Mouse (Mus musculus): ENCODE data around the gene Dao. TPM values are rescaled to one million over a fixed set of nuclear protein-coding genes. Genes with fewer than 3 reads are reported as not detected.

Dao gene
- polyA plus RNA-seq, 1 experiment from 2014 or later: not detected

DNA sequence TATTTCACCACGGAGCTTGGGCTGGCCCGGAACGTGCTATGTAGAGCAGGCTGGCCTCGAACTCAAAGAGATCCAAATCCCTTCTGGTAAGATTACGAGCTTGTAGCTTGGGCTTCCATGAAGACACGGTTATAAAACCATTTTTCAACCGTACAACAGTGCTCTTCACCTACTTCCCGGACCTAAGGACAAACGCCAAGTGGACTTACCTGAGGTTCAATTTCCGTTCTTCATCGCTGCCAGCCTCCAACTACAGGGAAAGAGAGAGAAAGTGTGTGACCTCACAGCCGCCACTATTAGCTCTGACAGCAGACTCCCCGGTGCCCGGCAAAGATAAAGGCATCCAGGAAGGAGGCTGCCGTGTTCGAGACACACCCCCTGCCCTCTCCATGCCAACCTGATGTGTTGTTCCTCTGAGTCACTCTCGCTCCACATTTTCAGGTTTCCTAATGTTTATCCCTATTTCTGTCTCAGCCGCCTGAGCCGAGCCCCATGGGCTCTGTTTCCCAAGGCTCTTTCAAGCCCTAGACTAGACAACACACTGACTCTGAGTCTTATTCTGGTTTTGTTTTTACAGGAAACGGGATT, 14.0 kb upstream of the Dao start:
- ATAC-seq (ENCODE audit: low read depth): no peak
- H3K4me3 ChIP-seq (ENCODE audit: low read depth, low read length): no peak overlapping the region
- H3K27ac ChIP-seq (ENCODE audit: low read depth, low read length): no peak overlapping the region
- H3K4me1 ChIP-seq (ENCODE audit: control insufficient read depth, insufficient read depth, low read length): peaks cover 27% of the 10 kb centered on the region
- WGBS: 84% methylated on average over 20 of the region's 20 CpGs
- no peak overlapping the region for H3K4me2 ChIP-seq (ENCODE audit: low read depth, low read length)
- no peaks in the 10 kb centered on the region for H3K27me3 ChIP-seq (ENCODE audit: control insufficient read depth, insufficient read depth, low read length)
- no peak overlapping the region for H3K9ac ChIP-seq (replicated peaks; ENCODE audit: low read depth, low read length)
- peaks cover 3% of the 10 kb centered on the region; the same call in 1 of the 2 replicates for H3K36me3 ChIP-seq (ENCODE audit: control insufficient read depth, insufficient read depth, low read length)
- no peaks in the 10 kb centered on the region for H3K9me3 ChIP-seq (ENCODE audit: control insufficient read depth, low read length)

DNA sequence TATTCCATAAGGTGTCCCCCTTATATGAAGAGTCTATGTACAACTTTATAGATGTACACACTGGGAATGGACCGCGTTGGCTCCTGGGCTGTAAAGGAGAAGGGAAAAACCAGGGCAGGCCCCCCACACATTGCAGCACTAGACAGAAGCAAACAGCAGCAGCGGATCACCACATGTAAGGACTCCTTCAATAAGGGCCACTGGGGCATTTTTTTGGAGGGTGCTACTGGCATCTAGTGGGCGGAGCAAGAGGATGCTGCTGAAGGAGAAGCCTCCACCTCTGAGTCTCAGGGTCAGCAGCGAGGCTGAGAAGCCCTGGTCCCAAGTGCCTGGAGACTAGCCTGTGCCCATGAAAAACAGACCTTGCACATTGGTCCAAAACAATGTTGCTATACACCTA, 12.9 kb upstream of the Dao start:
- no peak for ATAC-seq (ENCODE audit: low read depth)

GRCm38 (mm10) chr5:113991141-113991540, 12.4 kb upstream of the Dao start:
- peaks cover 25% of the 10 kb centered on the region for H3K4me1 ChIP-seq (ENCODE audit: control insufficient read depth, insufficient read depth, low read length)
- ATAC-seq (ENCODE audit: low read depth): no peak
- H3K4me2 ChIP-seq (ENCODE audit: low read depth, low read length): peak overlapping the region; percentile 89; the same call in 1 of the 2 replicates
- 64% methylated on average over 7 of the region's 7 CpGs for WGBS
- no peak overlapping the region for H3K4me3 ChIP-seq (ENCODE audit: low read depth, low read length)
- H3K9ac ChIP-seq (replicated peaks; ENCODE audit: low read depth, low read length): peak overlapping the region; percentile 32; the same call in 1 of the 2 replicates
- no peak overlapping the region for H3K27ac ChIP-seq (ENCODE audit: low read depth, low read length)
- H3K36me3 ChIP-seq (ENCODE audit: control insufficient read depth, insufficient read depth, low read length): peaks cover 3% of the 10 kb centered on the region; the same call in 1 of the 2 replicates
- H3K9me3 ChIP-seq (ENCODE audit: control insufficient read depth, low read length): no peaks in the 10 kb centered on the region
- no peaks in the 10 kb centered on the region for H3K27me3 ChIP-seq (ENCODE audit: control insufficient read depth, insufficient read depth, low read length)

More for the DNA sequence above, 12.9 kb upstream of the Dao start:
- Histone ChIP-seq H3K4me3 (ENCODE audit: low read depth, low read length) (no peak overlapping the region), H3K4me1 (ENCODE audit: control insufficient read depth, insufficient read depth, low read length) (peaks cover 27% of the 10 kb centered on the region), H3K36me3 (ENCODE audit: control insufficient read depth, insufficient read depth, low read length) (peaks cover 3% of the 10 kb centered on the region; the same call in 1 of the 2 replicates), H3K9ac (replicated peaks; ENCODE audit: low read depth, low read length) (no peak overlapping the region), H3K4me2 (ENCODE audit: low read depth, low read length) (no peak overlapping the region), H3K9me3 (ENCODE audit: control insufficient read depth, low read length) (no peaks in the 10 kb centered on the region), H3K27ac (ENCODE audit: low read depth, low read length) (no peak overlapping the region), H3K27me3 (ENCODE audit: control insufficient read depth, insufficient read depth, low read length) (no peaks in the 10 kb centered on the region)
- 87% methylated on average over 5 of the region's 5 CpGs for WGBS

DNA sequence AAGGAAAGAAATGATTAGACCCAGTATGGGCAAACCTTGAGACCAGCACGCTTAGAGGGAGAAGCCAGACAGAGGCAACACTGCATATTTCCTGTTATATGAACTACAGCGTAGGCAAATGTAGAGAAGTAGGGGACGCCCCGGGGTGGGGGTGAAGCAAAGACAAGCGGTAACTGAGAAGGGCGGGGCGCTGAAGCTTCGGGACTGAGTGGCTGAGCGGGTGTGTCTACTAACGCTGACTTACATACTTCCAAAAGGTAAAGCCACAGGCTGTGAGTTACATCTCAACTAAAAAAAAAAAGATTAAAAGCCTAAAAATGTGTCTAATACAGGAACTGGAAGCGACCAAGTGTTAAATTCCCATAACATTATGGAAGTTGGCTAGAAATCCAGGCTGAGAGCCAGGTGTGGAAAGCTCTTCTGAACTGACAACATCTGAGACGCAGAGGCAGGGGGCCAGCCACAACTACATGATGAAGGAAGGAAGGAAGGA, 11.1 kb upstream of the Dao start:
- peaks cover 3% of the 10 kb centered on the region; the same call in 1 of the 2 replicates for H3K36me3 ChIP-seq (ENCODE audit: control insufficient read depth, insufficient read depth, low read length)
- H3K4me3 ChIP-seq (ENCODE audit: low read depth, low read length): peak overlapping the region; percentile 75
- H3K9ac ChIP-seq (replicated peaks; ENCODE audit: low read depth, low read length): peak overlapping the region; percentile 92
- no peak for ATAC-seq (ENCODE audit: low read depth)
- WGBS: 32% methylated on average over 12 of the region's 12 CpGs
- peaks cover 22% of the 10 kb centered on the region for H3K4me1 ChIP-seq (ENCODE audit: control insufficient read depth, insufficient read depth, low read length)
- peak overlapping the region; percentile 89 for H3K4me2 ChIP-seq (ENCODE audit: low read depth, low read length)
- peak overlapping the region; percentile 91 for H3K27ac ChIP-seq (ENCODE audit: low read depth, low read length)
- no peaks in the 10 kb centered on the region for H3K27me3 ChIP-seq (ENCODE audit: control insufficient read depth, insufficient read depth, low read length)
- no peaks in the 10 kb centered on the region for H3K9me3 ChIP-seq (ENCODE audit: control insufficient read depth, low read length)

DNA sequence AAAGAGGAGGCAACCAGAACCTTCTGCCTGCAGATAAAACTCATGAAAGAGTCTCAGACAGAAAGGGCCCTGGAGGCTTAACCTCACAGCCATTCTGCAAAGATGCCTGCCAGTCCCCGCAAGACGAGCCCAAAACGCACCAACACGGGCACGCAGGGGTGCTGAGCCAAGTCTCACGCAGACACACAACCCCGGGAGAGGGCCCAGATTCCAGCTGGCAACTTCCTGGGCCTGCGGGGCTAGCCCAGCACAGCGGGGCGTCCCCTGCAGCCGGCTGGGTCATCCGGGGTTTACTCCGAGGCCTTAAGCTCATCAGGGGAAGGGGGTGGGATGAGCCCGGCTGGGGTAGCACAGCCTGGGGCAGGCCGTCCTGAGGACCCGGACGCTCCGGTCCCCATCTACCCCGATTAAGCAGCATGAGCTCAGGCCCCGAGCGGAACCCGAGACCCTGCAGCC, 10.4 kb upstream of the Dao start:
- WGBS: under 1% methylated on average over 20 of the region's 22 CpGs
- H3K4me3 ChIP-seq (ENCODE audit: low read depth, low read length): peak overlapping the region; percentile 75
- peaks cover 3% of the 10 kb centered on the region; the same call in 1 of the 2 replicates for H3K36me3 ChIP-seq (ENCODE audit: control insufficient read depth, insufficient read depth, low read length)
- no peak; the same call in 1 of the 2 replicates for ATAC-seq (ENCODE audit: low read depth)
- no peaks in the 10 kb centered on the region for H3K27me3 ChIP-seq (ENCODE audit: control insufficient read depth, insufficient read depth, low read length)
- no peaks in the 10 kb centered on the region for H3K9me3 ChIP-seq (ENCODE audit: control insufficient read depth, low read length)
- H3K4me1 ChIP-seq (ENCODE audit: control insufficient read depth, insufficient read depth, low read length): peaks cover 22% of the 10 kb centered on the region
- H3K27ac ChIP-seq (ENCODE audit: low read depth, low read length): peak overlapping the region; percentile 91
- H3K9ac ChIP-seq (replicated peaks; ENCODE audit: low read depth, low read length): peak overlapping the region; percentile 92
- H3K4me2 ChIP-seq (ENCODE audit: low read depth, low read length): peak overlapping the region; percentile 89

- H3K36me3 ChIP-seq (ENCODE audit: control insufficient read depth, insufficient read depth, low read length): peaks cover 3% of the 10 kb centered on the region; the same call in 1 of the 2 replicates
- H3K4me1 ChIP-seq (ENCODE audit: control insufficient read depth, insufficient read depth, low read length): peaks cover 22% of the 10 kb centered on the region
- peak within 1 kb of the TSS; percentile 75 for H3K4me3 ChIP-seq (ENCODE audit: low read depth, low read length)
- peak within 1 kb of the TSS; percentile 91 for H3K27ac ChIP-seq (ENCODE audit: low read depth, low read length)
- H3K9ac ChIP-seq (replicated peaks; ENCODE audit: low read depth, low read length): peak within 1 kb of the TSS; percentile 92
- H3K27me3 ChIP-seq (ENCODE audit: control insufficient read depth, insufficient read depth, low read length): no peaks in the 10 kb centered on the region
- WGBS: 2% methylated on average over 75 of the region's 83 CpGs
- peak; percentile 84 for ATAC-seq (ENCODE audit: low read depth)
- H3K4me2 ChIP-seq (ENCODE audit: low read depth, low read length): peak within 1 kb of the TSS; percentile 89
- no peaks in the 10 kb centered on the region for H3K9me3 ChIP-seq (ENCODE audit: control insufficient read depth, low read length)
These were observed 9.7 kb upstream of the Dao start, which contains the start of gene Ssh1 for GRCm38 (mm10) chr5:113993487-113994465. TSS of gene Ssh1 (minus strand) at chr5:113993894.

DNA sequence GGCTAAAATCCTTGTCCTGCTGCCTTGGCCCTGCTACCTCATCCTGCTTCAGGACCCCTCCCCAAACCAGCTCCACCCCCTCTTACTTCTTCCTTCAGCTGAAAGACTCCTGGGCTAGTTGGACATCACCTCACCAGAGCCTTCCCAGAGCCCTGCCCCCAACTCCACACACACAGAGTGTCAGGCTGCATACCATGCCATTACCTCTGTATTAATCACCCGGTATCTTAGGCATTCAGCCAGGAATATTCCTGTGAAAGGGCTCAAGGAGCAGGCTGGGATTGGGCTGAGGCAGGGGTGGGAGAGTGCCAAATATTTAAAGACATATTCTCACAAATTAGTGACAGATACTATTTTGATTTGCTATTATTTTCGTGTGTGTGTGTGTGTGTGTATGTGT, 7.0 kb upstream of the Dao start:
- H3K27ac ChIP-seq (ENCODE audit: low read depth, low read length): no peak overlapping the region
- no peak for ATAC-seq (ENCODE audit: low read depth)
- no peaks in the 10 kb centered on the region for H3K36me3 ChIP-seq (ENCODE audit: control insufficient read depth, insufficient read depth, low read length)
- no peaks in the 10 kb centered on the region for H3K27me3 ChIP-seq (ENCODE audit: control insufficient read depth, insufficient read depth, low read length)
- H3K4me2 ChIP-seq (ENCODE audit: low read depth, low read length): no peak overlapping the region
- H3K4me3 ChIP-seq (ENCODE audit: low read depth, low read length): no peak overlapping the region
- peaks cover 16% of the 10 kb centered on the region for H3K4me1 ChIP-seq (ENCODE audit: control insufficient read depth, insufficient read depth, low read length)
- WGBS: 63% methylated on average over 2 of the region's 2 CpGs
- H3K9me3 ChIP-seq (ENCODE audit: control insufficient read depth, low read length): no peaks in the 10 kb centered on the region
- H3K9ac ChIP-seq (replicated peaks; ENCODE audit: low read depth, low read length): no peak overlapping the region

GRCm38 (mm10) chr5:113999382-113999781, 4.1 kb upstream of the Dao start:
- no peak for ATAC-seq (ENCODE audit: low read depth)
- Histone ChIP-seq H3K9me3 (ENCODE audit: control insufficient read depth, low read length) (no peaks in the 10 kb centered on the region), H3K4me1 (ENCODE audit: control insufficient read depth, insufficient read depth, low read length) (peaks cover 2% of the 10 kb centered on the region; the same call in 1 of the 2 replicates), H3K27ac (ENCODE audit: low read depth, low read length) (no peak overlapping the region), H3K9ac (replicated peaks; ENCODE audit: low read depth, low read length) (no peak overlapping the region), H3K4me2 (ENCODE audit: low read depth, low read length) (no peak overlapping the region), H3K36me3 (ENCODE audit: control insufficient read depth, insufficient read depth, low read length) (no peaks in the 10 kb centered on the region), H3K27me3 (ENCODE audit: control insufficient read depth, insufficient read depth, low read length) (no peaks in the 10 kb centered on the region), H3K4me3 (ENCODE audit: low read depth, low read length) (no peak overlapping the region)
- WGBS: 78% methylated on average over 5 of the region's 5 CpGs
